Mouse (Mus musculus): ENCODE measurements around the gene Cd28. TPM values are rescaled to one million over a fixed set of nuclear protein-coding genes. Genes with fewer than 3 reads are reported as not detected.

The Cd28 gene
- total RNA-seq, 1 experiment from 2014 or later = 1.4 TPM

DNA sequence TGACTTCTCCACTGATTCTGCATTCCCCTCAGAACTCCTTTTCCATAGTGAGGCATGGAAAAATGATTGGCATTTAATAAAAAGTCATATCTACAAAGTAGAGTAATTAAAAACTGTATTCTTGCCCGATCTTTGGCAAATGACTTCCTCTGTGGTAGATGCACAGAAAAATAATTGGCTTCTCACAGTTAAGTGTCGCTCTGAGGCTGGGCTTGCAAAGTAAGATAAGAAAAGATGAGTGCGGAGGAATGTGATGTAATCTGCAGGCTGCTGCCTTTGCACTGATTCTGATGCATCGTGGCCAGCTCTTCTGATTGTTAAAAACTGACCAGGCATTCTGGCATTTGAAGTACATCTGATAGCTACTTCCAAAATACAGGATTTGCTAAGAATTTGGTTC lies 32.3 kb downstream of the Cd28 start:
- peak; percentile 31; the same call in 1 of the 2 replicates for ATAC-seq (replicated peaks; ENCODE audit: low read depth, poor library complexity, severe bottlenecking)

DNA sequence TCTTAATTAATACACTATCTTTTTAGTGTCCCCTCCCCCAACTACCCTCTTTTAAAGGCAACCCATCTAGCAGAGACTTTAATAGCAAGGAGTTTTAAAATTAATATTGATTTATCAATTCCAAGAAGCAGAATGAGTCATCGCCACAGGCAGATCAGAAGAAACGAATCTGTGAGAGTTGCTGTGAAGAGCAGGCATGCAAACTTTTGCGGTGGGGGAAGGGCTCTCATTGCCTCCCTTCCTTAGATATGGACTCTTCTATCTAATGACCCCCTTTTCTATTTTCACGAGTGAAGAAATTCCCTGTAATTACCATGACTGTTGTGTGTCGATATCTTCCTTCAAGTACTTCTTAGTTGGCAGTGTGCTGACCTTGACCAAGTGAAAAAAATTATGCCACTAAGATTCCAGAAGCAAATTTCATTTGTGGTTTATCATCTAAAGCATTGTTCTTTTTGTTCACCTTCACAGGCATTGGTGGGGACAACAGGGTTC lies 32.8 kb downstream of the Cd28 start:
- ATAC-seq (replicated peaks; ENCODE audit: low read depth, poor library complexity, severe bottlenecking) = no peak

DNA sequence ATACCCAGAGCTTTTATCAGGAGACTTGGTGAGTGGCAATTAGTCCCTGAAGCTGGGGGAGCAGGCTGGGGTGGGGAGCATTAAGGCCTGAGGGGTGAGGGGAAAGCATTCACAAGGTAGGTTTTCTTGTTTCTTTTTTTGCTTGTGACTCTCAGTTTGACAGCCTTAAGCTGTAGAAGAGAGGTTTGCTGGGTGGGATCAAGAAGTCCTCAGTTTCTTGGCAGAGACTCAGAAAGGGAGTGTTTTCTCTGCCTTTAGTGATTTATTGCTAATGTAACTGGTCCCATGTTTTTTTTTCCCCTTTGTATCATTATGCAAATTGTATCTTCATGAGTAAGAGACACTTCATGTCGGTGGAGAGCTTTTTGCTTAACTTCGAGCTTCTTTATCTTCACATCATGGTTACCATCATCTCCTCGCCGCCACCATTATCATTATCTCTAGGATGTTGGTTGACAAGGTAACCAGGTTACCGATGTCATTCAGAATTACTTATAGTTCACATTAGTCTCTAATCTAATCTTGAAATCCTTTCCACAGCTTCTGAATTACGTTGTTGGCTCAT lies 33.7 kb downstream of the Cd28 start:
- no peak for ATAC-seq (replicated peaks; ENCODE audit: low read depth, poor library complexity, severe bottlenecking)

DNA sequence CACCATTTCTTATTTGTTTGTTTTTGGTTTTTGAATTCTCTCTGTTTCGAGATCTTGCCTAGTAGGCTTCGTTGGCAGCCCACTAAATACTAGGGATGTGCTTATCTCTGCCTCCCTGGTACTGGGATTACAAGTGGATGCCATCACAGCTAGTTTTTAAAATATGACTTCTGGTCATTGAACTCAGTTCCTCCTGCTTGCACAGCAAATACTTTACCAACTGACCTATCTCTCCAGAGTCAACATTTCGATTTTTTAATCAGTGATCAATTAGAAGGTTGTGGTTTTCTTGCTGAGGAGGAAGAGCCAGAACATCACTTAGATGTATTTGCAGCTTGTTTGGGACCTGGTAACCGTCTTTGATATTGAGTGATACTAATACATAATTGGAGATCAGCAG lies 34.4 kb downstream of the Cd28 start:
- ATAC-seq (replicated peaks; ENCODE audit: low read depth, poor library complexity, severe bottlenecking) = no peak

DNA sequence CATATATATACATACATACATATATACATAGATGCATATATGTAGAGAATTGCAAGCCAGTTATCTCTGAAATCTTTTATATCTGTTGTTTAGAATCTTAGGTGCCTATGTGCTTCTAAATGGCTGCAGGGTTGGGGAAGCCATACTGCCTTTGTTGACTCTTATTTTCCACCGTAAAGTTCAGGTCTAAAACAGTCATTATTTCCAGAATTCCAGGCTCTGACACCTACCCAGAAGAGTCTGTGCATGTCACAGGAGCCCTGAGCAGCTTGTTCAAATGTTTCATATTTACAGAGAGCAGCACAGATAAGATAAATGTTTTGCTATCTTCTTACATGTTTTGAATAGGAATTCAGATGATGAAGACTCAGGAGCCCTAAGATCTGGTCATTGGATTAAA lies 36.4 kb downstream of the Cd28 start:
- no peak for ATAC-seq (replicated peaks; ENCODE audit: low read depth, poor library complexity, severe bottlenecking)

DNA sequence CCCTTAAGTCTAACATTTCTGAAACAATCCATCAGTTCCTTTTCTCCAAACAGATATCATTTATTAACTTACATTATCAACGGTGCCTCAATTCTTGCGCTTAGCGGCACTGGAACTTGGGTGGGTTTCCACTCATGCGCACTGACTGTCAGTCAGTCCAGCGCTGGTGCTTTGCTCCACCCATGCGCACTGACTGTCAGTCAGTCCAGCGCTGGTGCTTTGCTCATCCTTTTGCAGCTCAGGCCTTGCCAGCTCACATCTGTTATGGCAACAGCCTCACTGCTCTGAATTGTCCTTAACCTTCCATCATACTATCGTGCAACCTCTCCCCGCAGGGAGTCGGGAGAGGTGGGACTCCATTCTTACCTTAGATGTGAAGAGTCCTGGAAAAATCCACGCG lies 37.4 kb downstream of the Cd28 start:
- ATAC-seq (replicated peaks; ENCODE audit: low read depth, poor library complexity, severe bottlenecking) = no peak

DNA sequence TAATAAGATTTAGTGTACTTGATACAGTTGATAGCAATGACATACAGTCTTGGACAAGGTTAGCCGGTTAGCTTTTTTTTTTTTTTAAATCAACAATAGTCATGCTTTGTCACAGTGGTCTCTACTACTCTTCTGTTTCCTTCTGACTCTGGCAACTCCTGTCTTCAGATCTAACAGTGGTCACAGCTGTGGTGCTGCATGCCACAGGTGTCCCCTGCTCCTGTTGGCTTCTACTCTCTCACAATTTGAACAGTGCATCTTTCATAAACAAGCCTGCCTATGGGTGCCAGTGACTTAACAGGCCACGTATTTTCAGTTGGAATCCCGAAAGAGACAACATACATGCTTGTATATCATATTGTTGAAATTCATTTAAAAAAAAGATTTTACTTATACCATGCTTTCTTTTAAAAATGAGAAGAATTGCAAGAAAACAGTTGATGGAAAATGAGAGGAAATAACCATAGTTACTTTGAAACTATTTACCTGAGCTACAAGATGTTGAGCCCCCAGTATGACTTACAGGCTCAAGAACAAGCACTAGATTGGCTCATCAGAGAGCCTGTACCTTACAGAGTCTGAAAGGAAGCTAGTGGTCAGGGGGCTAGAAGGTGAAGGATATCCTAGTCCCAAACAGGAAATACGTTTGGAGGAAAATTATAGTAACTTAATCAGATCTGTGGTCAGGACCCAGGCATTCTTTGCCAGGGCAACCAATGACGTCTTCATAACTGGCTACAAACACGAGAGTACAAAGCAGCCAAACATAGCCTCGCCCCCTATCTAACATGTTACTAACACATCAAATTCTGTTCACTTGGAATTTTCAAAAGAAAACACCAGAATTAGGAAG lies 39.0 kb downstream of the Cd28 start:
- ATAC-seq (replicated peaks; ENCODE audit: low read depth, poor library complexity, severe bottlenecking) = peak; percentile 69

DNA sequence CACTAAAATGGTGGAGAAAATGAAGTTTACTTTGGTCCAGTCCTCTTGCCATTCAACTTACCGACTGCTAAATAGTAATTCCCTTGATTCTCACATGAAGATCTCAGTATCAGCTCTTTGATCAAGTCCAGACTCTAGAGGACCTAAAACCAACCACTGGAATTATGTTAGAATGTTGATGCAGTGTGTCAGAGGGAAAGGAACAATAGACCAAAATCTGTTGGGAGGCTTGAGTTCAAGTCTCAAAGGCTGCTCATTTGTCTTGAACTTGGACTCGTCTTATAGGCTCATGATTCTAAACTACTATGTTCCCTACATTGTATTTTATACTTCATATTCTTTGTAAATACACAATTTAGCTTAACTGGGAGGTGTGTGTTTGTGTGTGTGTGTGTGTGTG lies 41.0 kb downstream of the Cd28 start:
- no peak for ATAC-seq (replicated peaks; ENCODE audit: low read depth, poor library complexity, severe bottlenecking)

DNA sequence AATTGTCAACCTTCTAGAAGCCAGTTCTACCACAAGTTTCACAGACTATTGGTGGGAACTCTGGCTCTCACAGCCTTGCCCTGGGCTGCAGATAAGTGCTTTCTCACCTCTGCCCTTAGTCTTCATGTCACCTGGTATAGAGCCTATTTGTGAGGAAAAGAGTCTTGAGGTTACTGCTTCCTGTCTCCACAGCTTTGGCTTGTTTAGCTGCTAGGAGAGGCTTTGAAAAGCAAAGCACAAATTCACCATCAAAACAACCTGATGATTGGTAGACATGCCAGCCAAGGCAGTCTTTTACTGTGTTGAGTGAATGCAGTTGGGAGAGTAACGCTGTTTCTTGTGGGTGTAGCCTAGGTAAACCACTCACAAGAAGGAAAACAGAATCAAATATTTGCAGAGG lies 41.6 kb downstream of the Cd28 start:
- ATAC-seq (replicated peaks; ENCODE audit: low read depth, poor library complexity, severe bottlenecking) = no peak

DNA sequence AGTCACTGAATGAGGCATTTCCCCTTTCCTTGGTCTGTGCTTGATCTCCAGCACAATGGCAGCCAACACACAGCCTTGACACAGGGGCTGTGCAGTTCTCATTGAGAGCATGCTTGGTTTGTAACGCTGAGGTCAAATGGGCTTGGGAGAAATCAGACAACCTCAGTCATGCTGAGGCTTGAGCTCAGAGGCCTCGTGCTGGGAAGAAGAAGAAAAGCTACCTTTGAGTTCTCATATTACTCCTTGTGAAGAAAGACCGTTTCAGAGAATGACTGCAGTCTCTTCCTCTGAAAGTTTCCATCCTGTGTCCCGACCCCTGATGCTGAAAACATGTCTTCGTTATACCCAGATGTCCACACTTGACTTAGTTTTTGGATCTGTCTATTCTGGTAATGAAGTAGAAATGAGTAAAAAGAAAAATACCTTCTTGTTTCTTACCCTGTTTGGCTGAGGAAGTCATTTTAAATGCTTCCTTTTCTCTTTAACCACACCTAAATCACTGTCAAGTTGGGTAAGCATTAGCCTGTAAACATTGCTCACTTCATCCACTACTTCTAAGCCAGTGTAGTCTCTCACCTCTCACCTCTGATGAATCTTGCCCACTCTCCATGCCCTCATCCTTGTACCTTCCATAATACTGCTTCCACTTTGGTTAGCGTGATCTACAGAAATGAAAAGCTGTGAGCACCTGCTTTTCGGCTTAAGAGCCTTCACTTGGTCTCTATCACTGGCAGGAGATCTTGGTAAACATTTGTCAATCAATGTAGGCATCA lies 43.1 kb downstream of the Cd28 start:
- ATAC-seq (replicated peaks; ENCODE audit: low read depth, poor library complexity, severe bottlenecking) = 0 out of 2 replicates have a peak, but pooled peaks have one; percentile 25

DNA sequence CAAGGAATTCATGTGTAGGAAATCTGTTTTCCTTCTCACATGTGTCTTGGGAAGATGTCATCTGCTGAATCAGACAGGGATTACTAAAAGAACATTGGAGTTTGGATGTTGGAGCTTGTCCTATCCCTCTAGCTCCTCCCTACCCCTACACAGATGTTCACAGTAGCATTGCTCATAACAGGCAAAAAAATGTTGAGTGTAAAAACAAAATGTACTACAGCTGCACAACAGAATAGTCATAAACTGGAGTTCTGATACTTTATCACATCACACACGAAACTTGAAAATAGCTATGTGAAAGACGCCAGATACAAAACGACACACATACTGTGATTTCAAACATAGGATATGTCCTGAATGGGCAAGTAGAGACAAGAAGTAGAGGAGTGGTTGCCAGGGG lies 43.9 kb downstream of the Cd28 start:
- ATAC-seq (replicated peaks; ENCODE audit: low read depth, poor library complexity, severe bottlenecking) = no peak

DNA sequence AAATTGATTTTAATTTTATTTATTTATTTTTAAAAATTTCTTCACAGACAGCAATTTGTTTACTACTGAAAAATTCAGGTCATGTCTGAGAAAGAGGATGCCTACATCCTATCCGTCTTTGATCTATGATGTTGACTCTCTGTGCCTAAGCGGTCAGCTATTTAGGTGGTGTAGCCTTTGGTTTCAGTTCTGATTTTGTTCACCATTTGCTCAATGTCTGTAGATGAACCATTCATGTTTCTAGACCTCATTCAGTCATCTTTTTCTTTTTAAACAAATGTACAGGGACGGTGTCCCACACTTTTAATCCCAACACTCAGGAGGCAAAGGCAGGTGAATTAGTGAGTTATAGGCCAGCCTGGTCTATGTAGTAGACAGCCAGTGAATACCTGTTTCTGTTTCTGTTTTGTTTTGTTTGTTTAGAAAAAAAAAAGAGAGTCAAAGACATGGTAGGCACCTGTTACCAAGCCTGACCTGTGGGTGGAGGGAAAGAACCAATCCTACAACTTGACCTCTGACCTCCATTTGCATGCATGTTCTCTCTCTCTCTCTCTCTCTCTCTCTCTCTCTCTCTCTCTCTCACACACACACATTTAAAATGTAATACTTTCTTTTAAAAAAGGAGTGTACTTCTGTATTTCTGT lies 45.0 kb downstream of the Cd28 start:
- ATAC-seq (replicated peaks; ENCODE audit: low read depth, poor library complexity, severe bottlenecking) = no peak

DNA sequence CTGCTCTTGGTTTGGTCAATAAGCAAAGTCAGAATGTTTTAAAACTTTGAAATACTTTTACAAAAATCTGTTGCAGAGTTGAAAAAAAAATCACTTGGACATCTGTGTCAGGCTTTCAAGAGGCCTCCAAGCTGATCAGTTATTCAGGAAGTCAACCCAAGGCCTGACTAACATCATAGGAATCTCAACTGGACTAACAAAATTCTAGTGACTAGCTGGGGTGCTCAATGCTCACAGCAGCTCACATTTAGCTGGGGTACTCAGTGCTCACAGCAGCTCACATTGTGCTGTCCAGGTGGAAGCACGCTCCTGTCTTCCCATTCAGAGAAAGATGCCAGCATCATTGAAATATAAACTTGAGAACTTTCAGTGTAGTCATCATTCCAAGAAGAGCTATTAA lies 45.9 kb downstream of the Cd28 start:
- ATAC-seq (replicated peaks; ENCODE audit: low read depth, poor library complexity, severe bottlenecking) = no peak

DNA sequence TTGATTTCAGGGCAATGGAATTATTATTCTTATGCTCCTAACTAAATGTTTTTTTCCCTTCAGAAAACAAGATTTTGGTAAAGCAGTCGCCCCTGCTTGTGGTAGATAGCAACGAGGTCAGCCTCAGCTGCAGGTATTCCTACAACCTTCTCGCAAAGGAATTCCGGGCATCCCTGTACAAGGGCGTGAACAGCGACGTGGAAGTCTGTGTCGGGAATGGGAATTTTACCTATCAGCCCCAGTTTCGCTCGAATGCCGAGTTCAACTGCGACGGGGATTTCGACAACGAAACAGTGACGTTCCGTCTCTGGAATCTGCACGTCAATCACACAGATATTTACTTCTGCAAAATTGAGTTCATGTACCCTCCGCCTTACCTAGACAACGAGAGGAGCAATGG lies 46.3 kb downstream of the Cd28 start:
- ATAC-seq (replicated peaks; ENCODE audit: low read depth, poor library complexity, severe bottlenecking) = no peak

DNA sequence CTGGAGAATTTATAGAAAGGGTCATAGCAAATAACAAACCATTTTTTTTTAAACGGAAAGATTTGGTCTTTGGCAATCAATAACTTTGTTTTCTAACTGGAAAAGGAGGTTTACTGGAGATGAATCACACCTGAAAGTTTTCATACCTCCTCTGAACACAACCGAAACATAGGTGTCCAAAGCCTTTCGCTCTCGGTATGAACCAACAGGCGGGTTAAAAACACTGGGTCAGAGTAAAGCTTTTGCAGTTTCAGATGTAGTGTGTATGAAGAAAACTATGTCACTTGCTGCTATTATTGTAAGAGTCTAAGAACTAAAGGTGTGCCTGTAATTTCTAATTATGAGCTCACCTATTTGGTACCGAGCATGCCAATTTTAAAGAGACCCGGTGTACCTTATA lies 55.2 kb downstream of the Cd28 start:
- no peak for ATAC-seq (replicated peaks; ENCODE audit: low read depth, poor library complexity, severe bottlenecking)

DNA sequence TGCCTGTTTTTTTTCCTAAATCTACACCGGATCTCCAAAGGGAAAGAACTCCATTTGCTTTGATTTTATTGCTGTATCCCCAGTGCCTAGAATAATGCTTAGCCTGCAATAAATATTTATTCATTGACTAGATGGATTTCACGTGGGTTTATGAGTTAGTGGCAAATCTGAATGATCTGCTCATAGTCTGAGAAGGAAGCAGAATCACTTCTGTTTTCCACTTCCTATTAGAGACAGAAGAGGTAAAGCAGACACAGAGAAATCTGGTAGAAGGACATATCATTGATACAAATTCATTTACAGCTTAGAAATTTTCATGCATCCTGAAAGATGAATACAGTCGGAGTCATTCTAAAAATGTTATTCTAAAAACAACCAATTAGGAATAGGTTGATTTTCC lies 56.6 kb downstream of the Cd28 start:
- no peak for ATAC-seq (replicated peaks; ENCODE audit: low read depth, poor library complexity, severe bottlenecking)

DNA sequence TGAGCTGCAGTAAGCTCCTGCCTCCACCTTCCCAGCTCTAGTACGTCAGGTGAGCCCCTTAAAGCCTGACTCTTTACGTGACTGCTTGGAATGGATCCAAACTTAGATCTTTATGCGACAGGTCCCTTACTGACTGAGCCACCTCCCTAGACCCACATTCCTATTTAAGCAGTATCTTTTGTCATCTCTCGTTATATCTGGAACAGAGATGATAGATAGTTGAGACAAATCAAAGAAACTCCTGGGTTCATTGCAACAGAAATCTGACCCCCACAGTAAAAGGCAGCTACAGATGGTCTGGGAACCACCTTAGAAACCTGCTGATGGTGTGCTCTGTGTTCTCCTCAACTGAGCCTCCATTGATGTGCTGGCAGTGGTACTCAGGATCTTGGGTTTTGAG lies 59.6 kb downstream of the Cd28 start:
- no peak for ATAC-seq (replicated peaks; ENCODE audit: low read depth, poor library complexity, severe bottlenecking)

DNA sequence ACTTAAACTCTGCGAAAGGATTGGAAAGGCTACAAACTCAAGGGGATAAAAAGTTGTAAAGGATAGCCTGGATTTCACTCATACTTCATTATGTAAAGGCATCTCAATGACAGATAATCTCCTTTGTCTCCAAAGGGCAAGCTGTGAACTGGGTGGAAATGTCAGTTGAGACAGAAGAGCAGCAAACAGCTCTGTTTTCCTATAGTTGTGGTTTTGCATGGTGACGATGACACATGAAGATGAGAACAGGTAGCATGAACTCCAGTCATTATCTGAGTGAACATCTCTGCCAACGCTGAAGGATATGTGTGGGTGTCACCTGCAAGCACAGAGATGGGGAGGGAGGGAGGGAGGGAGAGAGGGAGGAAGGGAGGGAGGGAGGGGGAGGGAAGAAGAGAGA lies 60.3 kb downstream of the Cd28 start:
- no peak for ATAC-seq (replicated peaks; ENCODE audit: low read depth, poor library complexity, severe bottlenecking)

DNA sequence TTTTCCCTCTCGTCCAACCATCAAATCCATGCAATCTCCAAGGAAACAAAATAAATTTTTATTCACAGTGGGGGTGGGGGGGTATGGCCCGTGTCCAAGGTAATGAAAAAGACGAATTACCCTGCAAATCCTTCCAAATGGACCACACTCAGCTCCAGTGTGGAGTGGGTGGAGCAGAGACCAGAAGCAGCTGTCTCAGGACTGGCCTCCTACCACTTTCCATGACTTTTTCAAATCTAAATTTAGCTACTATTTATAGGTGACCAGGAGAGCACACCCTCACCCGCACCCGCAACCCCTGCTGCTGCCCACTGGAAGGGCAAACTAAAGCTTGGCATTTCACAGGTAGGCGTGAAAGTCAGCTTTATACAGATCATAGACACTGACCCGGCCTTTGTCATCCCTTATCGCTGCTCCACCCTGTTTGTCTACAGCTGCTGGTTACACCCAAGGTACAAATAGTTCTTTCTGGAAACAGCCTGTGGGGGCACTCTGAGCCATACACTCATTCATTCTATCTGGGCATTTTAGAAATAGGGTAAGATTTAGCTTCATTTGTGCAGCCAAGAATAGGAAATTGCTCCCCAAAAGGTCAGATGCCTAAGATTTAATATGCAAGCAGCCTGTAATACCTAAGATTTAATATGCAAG lies 62.0 kb downstream of the Cd28 start:
- no peak for ATAC-seq (replicated peaks; ENCODE audit: low read depth, poor library complexity, severe bottlenecking)

DNA sequence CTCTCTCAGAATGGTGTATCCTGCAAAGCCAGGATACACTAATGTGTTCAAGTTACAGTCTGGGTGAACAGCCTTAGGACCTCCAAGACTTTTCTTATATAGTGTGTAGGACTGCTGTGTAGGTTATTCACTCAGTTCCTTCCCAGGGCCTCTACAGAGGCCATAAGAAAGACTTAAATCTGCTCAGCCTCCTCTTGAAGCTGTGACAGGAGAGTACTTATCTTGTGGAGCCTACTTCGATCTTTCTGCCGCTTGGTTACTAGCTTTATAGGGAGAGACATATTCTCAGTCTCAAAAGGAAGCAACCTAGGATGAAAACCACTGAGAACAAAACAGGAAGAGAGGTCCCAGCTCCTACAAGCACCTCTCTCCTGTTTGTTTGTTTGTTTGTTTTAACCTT lies 62.6 kb downstream of the Cd28 start:
- no peak for ATAC-seq (replicated peaks; ENCODE audit: low read depth, poor library complexity, severe bottlenecking)
